Mouse (Mus musculus): ENCODE results near the gene Asb5.
"Not testable (repeated sequence)": the region's sequence is repeated elsewhere in the genome, so short reads cannot be mapped to it uniquely, and the experiment has no call there.

Gene Asb5

DNA sequence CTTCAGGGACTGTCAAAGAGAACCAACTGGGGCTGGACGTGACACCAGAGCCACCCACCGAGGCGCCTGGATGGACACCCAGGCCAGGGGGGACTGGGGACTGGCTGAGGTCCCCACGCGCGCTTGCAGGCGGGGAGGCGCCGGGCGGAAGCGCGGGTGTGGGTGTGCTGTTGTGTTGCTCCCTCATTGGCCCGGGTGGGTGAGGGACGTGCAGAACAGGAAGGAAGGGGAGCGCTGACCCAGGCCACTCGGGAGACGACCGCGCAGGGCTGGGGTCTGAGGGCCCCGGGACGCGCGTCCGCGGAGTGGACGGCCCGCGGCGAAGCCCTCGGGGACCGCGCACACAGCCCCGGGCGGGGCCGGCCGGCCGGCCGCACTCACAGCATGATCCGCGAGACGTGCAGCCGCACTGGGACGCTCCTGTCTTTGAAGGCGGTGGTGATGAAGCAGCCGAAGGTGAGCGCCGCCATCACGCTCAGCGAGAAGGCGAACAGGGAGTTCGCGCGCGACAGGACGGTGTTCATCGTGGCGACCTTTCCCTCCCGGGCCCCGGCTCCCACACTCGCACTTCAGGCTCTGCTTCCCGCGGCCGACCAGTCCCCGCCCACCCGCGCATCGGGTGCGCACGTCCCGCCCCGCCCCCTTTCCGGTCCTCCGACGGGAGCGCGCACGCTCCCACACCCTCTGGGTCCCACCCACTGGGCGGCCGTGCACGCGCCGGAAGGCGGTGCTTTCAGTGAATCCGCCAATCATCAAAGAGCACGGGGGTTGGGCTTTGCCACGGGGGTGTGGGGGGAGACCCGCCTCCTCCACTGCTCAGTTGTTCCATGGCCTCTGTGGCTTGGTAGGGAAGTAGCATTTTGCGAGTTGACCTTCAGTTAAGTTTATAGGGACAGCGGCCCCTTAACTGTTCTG, at the start of gene Asb5, which contains the start of gene Spcs3:
TSS of gene Asb5 (plus strand) at position 199 of the 915 bp plus-strand sequence.
TSS of gene Spcs3 (minus strand) at position 617 of the 915 bp plus-strand sequence.
- DNase-seq (ENCODE audit: low spot score): peak; percentile 97

DNA sequence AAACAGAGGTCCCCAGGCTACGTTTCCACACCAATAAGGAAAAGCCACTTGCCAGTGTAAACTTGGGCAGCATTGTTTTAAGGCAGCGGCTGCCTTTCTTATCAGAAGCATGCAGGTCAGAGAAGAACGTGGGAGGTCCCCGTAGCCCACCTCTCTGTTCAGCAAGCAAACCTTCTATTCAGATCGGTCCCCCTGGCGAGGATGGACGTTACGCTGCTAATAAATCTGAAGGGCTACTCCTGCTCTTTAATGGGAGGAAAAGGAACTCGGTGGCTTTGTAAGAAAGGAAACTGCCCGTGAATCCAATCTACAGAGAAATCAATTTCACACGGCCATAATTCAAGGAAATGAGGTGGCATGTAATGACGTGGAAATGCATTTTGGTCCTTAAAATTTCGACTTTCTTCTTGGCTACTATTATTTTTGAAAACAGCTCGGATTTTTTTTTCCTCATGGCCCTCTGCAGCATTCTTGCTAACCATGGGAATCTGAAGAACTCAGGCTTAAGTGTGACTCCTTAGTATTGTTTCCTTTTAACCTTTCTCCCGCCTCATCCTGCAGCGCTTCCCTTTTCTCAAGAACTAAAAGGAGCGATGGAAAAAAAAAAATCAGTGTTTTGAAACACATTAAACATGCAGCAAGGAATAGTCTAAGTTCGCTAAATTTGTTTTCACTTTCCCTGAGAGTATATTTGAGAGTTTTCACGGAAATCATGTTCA, 42.7 kb upstream of the Asb5 start:
- no peak for DNase-seq (ENCODE audit: low spot score)

DNA sequence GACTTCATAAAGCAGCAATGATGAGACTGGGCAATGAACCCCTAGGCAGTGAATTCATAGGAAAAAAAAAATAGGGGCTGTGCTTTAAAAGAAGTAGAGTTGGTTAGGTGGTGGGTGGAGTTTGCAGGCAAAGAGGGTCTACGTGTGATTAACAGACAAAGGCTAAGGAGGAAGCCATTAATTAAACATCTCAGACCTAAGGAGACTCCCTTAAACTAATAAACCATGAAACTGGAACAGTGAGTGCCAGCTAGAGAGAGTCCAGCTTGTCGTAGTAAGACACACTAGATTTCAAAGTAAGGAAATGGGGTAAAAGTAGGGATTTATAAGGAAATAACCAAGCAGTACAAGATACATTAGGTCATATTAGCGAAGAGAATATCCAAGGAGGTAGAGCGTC, 40.9 kb upstream of the Asb5 start:
- no peak for DNase-seq (ENCODE audit: low spot score)

DNA sequence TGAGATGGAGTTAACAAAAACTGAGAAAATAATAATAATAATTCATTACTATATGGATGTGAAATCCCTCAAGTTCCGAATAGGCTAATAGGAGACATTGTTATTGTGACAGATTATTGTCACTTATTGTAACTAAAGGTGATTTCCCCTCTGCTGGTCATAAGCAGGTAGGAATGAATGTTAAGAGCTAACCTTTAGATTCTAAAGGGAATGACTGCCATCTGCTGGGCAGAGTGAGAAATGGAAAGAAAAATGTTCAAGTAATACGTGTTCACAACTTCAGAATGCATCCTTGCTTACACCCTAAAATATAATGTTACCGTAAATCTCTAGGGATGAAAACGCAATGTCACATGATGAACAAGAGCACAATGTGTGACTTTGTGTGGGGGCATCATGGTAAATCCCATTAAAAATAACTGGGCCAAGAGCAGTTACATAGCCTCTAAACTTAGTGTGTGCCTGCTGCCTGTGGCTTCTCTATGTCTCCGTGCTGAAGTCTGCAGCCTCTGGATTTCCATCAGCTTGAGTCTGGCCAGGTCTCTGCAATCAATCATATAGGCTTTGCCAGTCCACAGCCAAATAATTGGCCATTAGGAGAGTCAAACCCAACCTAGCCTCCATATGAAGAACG, 38.2 kb upstream of the Asb5 start:
- no peak for DNase-seq (ENCODE audit: low spot score)

DNA sequence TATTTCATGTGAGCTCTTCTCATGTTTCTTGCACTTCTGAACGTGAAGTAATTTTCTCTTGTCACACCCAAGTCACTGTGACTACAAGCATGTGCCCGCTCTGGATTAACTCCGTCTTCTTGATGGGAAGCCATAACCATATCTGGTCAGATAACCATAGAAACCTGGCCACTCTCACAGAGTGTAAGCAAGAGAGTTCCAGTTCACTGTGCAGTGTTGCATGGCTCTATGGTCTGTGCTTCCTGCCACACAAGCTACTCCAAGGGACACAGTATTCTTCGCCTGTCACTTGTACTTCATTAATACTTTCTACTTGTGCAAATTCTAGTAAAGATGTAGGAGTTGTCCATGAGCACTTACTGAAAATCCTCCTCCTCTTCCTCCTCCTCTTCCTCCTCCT, 37.4 kb upstream of the Asb5 start:
- no peak for DNase-seq (ENCODE audit: low spot score)

DNA sequence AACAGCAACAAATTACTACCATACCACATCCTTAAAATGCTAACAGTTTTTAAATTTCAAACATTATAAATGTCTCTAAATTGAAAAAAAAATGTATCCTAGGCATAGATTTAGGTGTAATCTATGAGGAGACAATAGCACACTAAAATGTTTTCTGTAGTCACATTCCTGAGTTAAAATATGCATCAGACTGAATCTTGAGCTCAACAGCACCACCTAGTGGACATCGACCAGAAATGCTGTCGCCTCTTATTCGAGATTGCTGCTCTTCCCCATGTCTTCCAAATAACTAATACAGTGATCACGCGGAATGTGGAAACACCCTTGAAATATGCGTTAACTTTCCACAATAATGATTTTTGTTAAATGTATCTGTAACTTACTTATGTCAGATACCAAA, 36.3 kb upstream of the Asb5 start:
- DNase-seq (ENCODE audit: low spot score): no peak

DNA sequence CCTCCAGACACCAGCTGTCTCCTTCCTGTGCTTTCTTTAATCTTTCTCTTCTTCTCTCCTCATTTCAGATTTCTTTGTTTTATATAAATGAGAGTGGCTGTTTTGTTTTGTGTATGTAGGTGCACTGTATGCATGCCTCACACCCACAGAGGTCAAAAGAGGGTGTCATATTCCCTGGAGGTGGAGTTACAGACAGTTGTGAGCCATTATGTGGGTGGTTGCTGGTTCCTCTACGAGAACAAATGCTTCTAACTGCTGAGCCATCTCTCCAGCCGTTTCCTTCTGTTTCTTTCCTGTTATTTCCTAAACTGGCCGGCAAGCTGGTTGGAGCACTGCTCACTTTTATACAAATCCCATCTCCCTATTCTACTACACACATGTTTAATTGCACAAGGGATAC, 35.5 kb upstream of the Asb5 start:
- no peak for DNase-seq (ENCODE audit: low spot score)

DNA sequence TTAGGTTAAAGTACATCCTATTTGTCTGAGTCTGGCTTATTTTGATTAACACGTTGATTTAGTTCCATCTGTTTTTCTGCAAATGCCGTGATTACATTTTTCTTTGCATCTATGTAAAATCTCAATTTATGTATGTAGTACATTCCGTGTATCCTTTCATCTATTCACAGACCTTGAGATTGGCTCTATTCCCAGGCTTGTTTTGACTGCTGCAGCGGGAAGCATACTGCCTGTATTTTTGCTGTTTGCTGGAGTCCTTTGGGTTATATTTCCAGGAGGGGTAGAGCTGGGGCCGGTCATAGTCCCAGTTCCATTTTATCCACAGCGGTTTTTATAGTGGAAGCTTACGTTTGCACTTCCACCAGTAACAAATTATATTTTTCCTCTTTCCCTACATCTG, 26.3 kb upstream of the Asb5 start:
- no peak for DNase-seq (ENCODE audit: low spot score)

DNA sequence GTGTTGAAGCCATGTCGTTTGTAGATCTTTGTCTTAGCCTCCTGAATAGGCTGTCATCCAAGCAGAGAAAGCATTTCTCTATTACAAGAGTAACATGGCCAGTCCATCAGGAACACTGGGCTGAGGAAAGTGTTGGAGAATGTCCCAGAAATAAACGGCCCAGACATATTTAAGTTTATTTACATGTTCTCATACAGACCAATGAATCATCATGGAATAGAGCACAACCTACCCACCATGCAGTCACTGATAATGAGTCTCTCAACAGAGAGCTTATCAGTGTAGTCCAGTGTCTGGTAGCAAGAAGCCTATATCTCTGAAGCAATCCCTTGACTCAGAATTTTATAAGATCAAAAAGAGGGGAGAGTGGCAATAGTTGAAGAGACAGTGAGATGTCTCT, 24.3 kb upstream of the Asb5 start:
- DNase-seq (ENCODE audit: low spot score): no peak

DNA sequence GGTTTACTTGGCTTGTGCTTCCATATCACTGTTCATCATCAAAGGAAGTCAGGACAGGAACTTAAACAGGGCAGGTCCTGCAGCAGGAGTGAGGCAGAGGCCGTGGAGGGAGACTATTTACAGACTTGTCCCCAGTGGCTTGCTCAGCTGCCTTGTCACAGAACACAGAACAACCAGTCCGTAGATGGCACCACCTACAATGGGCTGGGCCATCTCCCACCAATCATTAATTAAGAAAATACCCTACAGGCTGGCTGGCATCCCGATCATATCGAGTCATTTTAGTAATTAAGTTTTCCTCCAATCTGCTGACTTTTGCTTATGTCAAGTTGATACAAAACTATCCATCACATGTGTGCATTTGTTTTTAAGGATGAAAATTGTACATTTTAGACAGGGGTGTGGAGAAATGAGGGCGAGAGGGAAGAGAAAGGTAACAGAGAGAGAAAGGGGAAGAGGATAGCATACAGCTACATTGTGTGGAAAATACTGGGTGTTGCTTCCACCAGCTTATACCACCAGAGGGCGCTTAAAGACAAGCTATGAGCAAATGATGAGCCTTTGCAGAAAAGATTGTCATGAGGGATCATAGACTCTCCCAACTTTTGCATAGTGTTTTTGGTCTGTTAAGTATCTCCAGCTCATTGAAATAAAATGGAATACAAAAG, 21.8 kb upstream of the Asb5 start:
- DNase-seq (ENCODE audit: low spot score): peak; percentile 48

DNA sequence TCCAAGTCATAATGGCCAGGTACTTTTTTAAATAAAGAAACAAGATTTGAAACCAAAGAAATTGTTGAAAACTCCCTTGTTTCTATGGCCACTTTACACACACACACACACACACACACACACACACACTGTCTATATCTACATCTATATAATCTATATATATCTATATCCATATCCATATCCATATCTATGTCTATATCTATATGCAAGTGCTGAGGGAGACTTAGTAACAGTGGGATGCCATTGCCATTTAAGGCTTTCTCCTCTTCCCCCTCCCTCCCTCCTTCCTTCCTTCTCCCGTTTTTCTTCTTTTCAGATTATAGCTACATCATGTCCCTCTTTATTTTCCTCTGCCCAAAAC, 21.3 kb upstream of the Asb5 start:
- no peak for DNase-seq (ENCODE audit: low spot score)

DNA sequence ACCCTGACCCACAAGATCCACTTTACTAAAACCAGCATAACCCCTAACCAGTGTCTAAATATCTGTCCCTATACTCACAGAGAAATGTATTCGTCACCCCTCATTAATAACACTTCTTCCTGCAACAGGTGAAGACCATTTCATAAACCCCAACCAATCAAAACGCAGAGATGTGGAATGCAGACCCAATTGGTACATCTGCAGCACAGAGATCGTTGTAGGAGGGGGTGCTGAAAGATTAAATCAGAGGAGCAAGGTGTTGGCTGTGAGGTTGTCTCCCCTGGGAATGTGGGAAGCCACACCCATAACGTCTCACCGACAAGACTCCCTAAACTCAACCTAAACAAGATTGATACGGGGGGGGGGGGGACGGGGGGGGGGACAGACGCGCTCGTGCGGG, 20.6 kb upstream of the Asb5 start:
- no peak for DNase-seq (ENCODE audit: low spot score)

DNA sequence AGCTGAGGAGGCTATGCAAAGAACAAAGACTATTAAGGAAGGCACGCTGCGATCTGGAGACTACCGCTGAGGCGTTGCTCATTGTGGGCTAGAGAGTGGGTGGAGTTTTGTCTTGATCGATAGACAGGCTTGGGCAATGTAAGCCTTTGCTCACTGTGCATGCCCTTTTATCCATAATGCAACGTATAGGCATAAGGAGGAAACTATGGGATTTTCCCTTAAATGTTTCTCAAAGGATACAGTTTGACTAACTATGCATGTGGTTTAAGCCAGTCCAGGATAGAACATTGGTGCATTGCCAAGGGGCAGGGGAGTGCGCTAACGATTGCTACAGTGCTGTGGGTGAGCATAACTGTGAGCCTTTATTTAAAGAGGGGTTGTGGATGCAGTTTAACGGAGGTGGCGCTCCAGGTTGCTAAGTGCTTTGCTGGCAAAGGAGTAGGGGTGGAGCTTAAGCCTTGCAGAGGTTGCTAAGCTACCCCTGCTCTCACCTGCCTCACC, 20.1 kb upstream of the Asb5 start:
- no peak for DNase-seq (ENCODE audit: low spot score)

DNA sequence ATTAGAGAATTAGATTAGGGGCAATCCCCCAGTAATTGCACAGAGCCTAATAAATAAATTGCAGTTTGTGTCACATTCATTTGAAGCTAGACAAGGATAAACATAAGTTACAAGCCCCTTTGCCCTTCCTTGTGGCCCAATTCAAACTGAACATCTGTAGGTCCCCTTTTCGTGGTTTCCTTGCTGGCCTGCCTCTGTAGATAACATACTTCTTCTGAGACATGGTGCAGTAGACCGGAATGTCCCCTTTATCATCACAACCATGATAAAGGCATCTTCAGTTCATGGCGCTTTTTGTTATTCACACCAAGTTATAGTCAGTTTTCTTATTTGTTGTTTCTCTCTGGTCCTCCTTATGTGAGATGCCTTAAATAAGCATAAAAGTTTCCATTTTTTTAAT, 17.6 kb upstream of the Asb5 start:
- DNase-seq (ENCODE audit: low spot score): no peak

DNA sequence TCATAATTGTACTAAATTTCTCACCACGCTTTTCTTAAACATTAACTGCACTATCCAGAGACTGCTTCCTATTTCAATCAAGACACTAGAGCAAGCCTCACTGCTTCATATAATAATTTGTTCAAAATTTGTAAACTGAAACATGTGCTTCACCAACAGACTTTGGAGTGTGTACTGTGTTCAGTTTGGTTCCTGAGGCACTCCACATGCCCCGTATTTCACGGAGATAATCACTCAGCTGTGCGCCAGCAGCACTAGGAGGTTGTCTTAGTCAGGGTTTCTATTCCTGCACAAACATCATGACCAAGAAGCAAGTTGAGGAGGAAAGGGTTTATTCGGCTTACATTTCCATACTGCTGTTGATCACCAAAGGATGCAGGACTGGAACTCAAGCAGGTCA, 17.2 kb upstream of the Asb5 start:
- not testable (repeated sequence) for DNase-seq (ENCODE audit: low spot score)

DNA sequence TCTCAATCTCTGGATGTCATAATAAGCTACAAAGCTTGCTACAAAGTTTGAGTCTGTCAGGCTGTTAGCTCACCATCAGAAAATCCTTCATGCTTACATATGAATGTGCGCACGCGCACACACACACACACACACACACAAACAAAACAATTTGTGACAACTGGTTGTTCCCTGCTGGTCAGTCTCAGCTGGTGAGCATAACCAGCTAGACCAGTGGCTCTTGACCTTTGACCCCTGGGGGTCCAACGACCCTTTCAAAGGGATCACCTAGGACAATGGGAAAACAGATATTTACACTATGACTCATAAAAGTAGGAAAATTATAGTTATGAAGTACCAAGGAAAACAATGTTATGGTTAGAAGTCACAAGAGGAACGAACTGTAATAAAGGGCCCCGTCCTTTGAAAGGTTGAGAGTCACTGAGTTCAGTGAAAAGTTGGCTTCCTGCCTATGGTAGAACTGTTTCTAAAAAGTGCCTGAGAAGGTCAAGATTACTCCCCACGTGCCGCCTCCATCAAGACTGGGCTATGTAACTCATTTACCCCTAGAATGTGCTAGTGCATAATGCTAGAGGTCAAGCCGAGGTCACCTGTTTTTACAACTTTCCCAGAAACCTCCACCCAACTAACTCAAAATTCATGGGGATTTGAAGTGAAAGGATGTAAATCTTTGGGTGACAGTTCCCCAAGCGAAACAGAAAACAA, 10.5 kb upstream of the Asb5 start:
- DNase-seq (ENCODE audit: low spot score): no peak

DNA sequence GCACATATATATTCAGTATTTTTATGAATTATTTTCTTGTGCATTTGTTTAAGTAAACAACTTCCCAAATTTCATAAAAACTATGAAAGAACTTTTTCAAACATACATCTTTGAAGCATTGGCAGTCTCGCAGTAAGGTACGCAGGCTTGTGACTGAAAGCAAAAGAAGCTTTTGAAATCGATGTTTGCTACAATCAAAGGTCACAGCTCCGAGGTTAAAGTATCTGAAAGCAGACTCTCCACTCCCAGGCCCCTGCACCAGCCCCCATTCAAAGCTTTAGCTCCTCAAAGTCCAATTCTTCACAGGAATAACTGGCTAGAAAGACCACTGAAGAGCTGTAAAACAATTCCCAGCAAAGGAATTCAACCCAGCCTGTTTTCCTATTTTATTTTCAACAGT, 8.9 kb upstream of the Asb5 start:
- no peak for DNase-seq (ENCODE audit: low spot score)

DNA sequence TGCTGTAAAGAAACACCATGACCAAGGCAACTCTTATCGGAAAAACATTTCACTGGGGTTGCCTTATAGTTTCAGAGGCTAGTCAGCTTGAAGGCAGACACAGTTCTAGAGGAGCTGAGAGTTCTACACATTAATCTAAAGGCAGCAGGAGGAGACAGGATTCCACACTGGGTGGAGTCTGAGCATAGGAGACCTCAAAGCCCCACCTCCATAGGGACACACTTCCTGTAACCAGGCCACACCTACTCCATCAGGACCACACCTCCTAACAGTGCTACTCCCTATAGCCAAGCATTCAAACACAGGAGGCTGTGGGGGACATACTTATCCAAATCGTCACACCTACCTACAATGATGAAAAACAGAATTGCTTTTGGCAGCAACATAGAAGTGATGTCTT, 3.8 kb upstream of the Asb5 start:
- no peak for DNase-seq (ENCODE audit: low spot score)

DNA sequence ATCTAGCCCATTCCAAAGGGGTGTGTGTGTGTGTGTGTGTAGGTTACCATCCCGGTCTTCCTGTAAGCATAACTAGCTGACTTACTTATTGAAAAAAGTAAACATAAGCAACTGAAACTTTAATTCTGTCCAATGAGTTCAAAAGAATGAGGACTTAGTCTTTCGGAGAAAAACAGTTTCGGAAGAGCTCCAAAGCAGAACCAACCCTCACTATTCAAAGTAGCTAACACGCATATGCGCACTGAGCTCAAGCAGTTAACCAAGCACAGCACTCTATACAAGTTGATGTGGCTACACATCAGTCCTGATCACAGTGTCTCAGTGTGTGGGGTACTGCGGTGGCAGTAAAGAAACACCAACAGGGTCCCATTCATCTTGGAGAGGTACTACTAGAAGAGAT, 2.7 kb upstream of the Asb5 start:
- no peak for DNase-seq (ENCODE audit: low spot score)

DNA sequence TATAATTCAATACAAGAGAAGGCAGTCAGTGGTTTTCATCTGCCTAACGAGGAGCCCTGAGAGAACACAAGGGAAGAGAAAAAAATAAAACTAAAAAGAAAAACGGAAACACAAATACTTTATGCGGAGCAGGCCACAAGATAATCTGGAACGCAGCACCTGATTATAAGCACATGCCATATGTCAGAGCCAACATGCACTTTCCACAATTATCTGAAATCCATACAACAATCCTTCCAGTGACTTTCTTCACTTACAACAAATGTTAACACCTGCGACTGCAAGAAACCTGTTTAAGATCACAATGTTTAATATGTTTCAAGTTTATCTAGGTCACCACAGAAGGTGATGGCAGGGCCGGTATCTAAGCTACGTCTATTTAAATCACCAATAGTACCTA, 809 bp upstream of the Asb5 start:
- no peak for DNase-seq (ENCODE audit: low spot score)

DNA sequence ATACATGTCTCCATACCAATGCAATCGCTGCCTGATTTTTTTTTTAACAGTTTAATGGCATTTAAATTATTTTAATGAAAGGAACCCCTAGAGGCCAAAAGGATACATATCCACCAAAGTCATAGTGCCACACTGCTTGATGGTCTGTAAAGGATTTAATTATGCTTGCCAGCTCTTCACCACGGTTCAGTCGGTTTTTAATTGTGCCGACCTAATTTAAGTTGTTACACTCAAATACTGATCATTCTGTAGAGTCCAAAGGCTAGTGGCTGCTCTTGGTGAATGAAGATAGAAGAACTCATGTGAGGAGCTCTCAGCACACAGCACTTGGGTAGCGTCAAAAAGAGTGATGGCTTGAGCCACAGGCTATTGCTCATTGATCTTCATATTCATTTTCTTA, 5.8 kb downstream of the Asb5 start:
- DNase-seq (ENCODE audit: low spot score): no peak

DNA sequence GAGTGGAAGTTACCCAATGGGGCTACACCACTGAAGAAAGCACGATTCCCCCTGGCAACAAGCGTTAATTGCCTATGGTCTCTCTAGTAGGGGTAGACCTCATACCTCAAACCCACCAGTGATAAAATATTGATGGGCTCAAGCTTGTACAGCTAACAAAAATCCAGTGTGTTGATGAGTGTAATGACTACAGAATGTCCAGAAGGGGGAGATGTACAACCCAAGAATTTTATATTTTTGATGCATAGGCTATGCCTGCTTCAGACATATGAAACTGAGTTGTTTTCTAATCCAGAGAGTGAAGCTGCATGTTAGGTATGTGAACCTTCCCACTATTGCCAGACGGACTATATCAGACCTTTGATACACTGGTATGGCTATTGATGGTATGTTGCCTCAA, 7.9 kb downstream of the Asb5 start:
- no peak for DNase-seq (ENCODE audit: low spot score)

All from ovary, postnatal 36 days (tissue).